Mouse (Mus musculus) myocyte (in vitro differentiated cells): ENCODE measurements around the gene Csad.

ENCODE experiments used
- E2F4 ChIP-seq: IDR thresholded peaks from one replicate; pipeline ENCODE4 v1.6.1; 2011; ENCODE audit warnings: mild to moderate bottlenecking, control low read depth, moderate library complexity; ENCODE audit not compliant: insufficient read depth
- MAX ChIP-seq: IDR thresholded peaks from one replicate; pipeline ENCODE4 v1.6.1; 2011; ENCODE audit warnings: low read depth, mild to moderate bottlenecking, control low read depth
- MYOD1 ChIP-seq, 3 experiments: IDR thresholded peaks; one replicate each; pipeline ENCODE4 v1.6.1; 2011; ENCODE audit warnings: control low read depth in 2 of 3, low read depth in 2 of 3, mild to moderate bottlenecking in 2 of 3, moderate library complexity in 1 of 3; ENCODE audit not compliant: insufficient read length in 2 of 3, control insufficient read depth in 1 of 3
- MYOG ChIP-seq, 3 experiments: IDR thresholded peaks; one replicate each; pipeline ENCODE4 v1.6.1; 2011; ENCODE audit warnings: control low read depth in 2 of 3, low read depth in 2 of 3, mild to moderate bottlenecking in 2 of 3; ENCODE audit not compliant: insufficient read length in 2 of 3, control insufficient read depth in 1 of 3, insufficient read depth in 1 of 3
- POLR2A ChIP-seq: IDR thresholded peaks from one replicate; pipeline ENCODE4 v1.6.1; 2011; ENCODE audit warnings: low read depth, mild to moderate bottlenecking, control low read depth, moderate library complexity; ENCODE audit not compliant: insufficient read length
- USF1 ChIP-seq: IDR thresholded peaks from one replicate; pipeline ENCODE4 v1.6.1; 2011; ENCODE audit warnings: low read depth, mild to moderate bottlenecking, control low read depth, moderate library complexity

DNA sequence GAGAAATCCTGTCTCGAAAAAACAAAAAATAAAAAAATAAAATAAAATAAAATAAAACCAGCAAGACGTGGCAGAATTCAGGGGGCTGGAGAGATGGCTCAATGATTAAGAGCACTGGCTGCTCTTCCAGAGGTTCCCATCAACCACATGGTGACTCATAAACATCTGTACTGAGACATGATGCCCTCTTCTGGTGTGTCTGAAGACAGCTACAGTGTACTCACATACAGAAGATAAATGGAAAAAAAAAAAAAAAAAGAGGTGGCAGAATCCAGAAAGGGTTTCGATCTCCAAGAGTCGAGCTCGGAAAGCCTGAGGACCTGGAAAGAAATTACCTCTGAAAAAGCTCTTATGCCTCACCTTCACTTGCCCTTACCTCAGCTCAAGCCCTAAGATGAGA, 63.4 kb downstream of the Csad start:
- TF ChIP-seq MYOG (IDR thresholded peaks at IDR 0.05; ENCODE audit: control insufficient read depth in 1 of 3, insufficient read depth in 1 of 3, insufficient read length in 2 of 3, low read depth in 2 of 3), result no peak
- TF ChIP-seq E2F4, result no peak
- TF ChIP-seq POLR2A, result no peak
- no peak for TF ChIP-seq MAX
- TF ChIP-seq MYOD1 (IDR thresholded peaks at IDR 0.05; ENCODE audit: control insufficient read depth in 1 of 3, insufficient read length in 2 of 3, low read depth in 2 of 3), result no peak
- TF ChIP-seq USF1, result no peak
